Mouse (Mus musculus): ENCODE measurements around the gene Ext2. TPM values are rescaled to one million over a fixed set of nuclear protein-coding genes. Genes with fewer than 3 reads are reported as not detected.

Ext2 gene
- polyA plus RNA-seq, 1 experiment from 2014 or later: 29.6 TPM

- no peaks in the 10 kb centered on the region for H3K9me3 ChIP-seq (replicated peaks)
- 64% methylated on average over 12 of the region's 12 CpGs for WGBS (ENCODE audit: insufficient replicate concordance)
- H3K27me3 ChIP-seq: no peaks in the 10 kb centered on the region
- H3K4me1 ChIP-seq (replicated peaks): 0 out of 2 replicates have a peak, but pooled peaks cover 2% of the 10 kb centered on the region
- ATAC-seq (ENCODE audit: low read depth) (no peak), DNase-seq (no peak)
- H3K36me3 ChIP-seq: peaks cover 16% of the 10 kb centered on the region
- H3K4me2 ChIP-seq: no peak overlapping the region
- no peak overlapping the region for H3K4me3 ChIP-seq (replicated peaks)
- no peak overlapping the region for H3K27ac ChIP-seq
- no peak overlapping the region for H3K9ac ChIP-seq
Observed at GRCm38 (mm10) chr2:93784721-93785431, 37.5 kb downstream of the Ext2 start.

DNA sequence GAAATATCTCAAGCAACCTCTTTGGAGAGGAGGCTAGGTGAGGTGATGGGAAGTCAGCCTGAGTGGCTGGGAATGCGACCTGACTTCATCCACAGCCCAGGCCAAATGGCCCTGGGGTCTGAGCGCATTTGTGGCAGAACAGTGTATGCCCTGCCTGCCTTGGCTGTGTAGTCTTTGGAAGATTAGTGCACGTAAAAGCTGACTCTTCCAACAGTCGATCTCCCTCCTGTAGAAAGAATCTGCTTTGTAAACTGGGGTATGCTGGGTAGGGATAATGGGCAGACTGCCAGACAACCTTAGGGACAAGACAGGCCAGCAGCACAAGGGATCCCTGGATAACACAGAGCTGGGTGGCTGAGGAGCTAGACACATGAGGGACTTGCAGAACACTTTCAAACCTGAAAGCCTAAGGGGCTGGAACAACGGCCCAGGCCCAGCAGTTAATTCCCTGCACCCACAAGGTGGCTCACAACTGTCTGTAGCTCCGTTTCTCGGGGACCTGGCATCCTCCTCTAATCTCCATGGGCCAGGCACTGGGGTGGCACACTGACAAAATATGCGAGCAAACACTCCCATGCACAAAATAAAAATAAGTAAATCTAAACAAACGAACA is 38.3 kb downstream of the Ext2 start:
- H3K27me3 ChIP-seq: no peaks in the 10 kb centered on the region
- WGBS (ENCODE audit: insufficient replicate concordance): 75% methylated on average over 9 of the region's 9 CpGs
- H3K9ac ChIP-seq: no peak overlapping the region
- H3K4me1 ChIP-seq (replicated peaks): 0 out of 2 replicates have a peak, but pooled peaks cover 5% of the 10 kb centered on the region
- no peak overlapping the region for H3K4me2 ChIP-seq
- ATAC-seq (ENCODE audit: low read depth) (no peak), DNase-seq (no peak)
- no peak overlapping the region for H3K4me3 ChIP-seq (replicated peaks)
- H3K36me3 ChIP-seq: peaks cover 12% of the 10 kb centered on the region
- H3K9me3 ChIP-seq (replicated peaks): no peaks in the 10 kb centered on the region
- H3K27ac ChIP-seq: no peak overlapping the region

DNA sequence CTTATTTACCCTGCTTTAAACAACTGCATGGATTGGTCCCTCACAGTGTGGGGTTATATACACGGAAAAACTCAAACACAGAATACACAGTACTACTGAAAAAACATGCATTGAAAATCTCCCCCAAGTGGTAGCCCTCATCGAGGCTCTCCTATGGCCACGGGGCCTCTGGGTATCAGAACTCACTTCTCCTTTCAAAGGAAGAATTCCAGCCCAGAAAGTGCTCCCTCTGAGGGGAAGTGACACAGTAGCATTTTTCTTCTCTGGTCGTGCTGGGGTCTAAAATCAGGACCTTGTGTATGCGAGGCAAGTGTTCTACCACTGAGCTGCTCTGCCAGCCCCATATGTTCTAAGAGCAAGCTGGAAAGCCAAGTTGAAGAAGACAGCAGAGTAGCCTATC is 39.7 kb downstream of the Ext2 start:
- Histone ChIP-seq H3K4me1 (replicated peaks) (0 out of 2 replicates have a peak, but pooled peaks cover 5% of the 10 kb centered on the region), H3K9ac (no peak overlapping the region), H3K4me2 (no peak overlapping the region), H3K36me3 (peaks cover 7% of the 10 kb centered on the region; the same call in 1 of the 2 replicates), H3K27ac (no peak overlapping the region), H3K9me3 (replicated peaks) (no peaks in the 10 kb centered on the region), H3K4me3 (replicated peaks) (no peak overlapping the region), H3K27me3 (no peaks in the 10 kb centered on the region)
- ATAC-seq (ENCODE audit: low read depth): no peak
- DNase-seq: no peak
- WGBS (ENCODE audit: insufficient replicate concordance): 39% methylated on average over 5 of the region's 5 CpGs

DNA sequence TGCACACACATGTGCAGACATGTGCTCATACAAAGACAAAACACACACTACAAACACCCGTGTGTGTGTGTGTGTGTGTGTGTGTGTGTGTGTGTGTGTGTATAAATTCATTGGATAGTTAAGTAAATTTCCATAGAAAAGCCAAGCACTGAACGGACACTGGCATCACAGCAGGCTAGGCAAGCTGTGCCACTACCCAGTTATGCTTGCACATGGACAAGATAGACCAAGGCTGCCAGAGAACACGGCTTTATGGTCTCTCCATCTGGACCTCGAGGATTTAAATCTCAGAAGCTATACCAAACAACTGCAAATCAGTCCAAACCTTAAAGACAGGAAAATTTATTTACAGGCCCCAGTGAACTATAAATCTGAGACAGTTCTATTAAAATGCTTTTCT is 40.2 kb downstream of the Ext2 start:
- Histone ChIP-seq H3K27ac (no peak overlapping the region), H3K27me3 (no peaks in the 10 kb centered on the region), H3K4me2 (no peak overlapping the region), H3K36me3 (peaks cover 7% of the 10 kb centered on the region; the same call in 1 of the 2 replicates), H3K4me1 (replicated peaks) (0 out of 2 replicates have a peak, but pooled peaks cover 5% of the 10 kb centered on the region), H3K9me3 (replicated peaks) (no peaks in the 10 kb centered on the region), H3K4me3 (replicated peaks) (no peak overlapping the region), H3K9ac (no peak overlapping the region)
- no peak for DNase-seq
- ATAC-seq (ENCODE audit: low read depth): no peak
- 59% methylated on average over 4 of the region's 4 CpGs for WGBS (ENCODE audit: insufficient replicate concordance)

DNA sequence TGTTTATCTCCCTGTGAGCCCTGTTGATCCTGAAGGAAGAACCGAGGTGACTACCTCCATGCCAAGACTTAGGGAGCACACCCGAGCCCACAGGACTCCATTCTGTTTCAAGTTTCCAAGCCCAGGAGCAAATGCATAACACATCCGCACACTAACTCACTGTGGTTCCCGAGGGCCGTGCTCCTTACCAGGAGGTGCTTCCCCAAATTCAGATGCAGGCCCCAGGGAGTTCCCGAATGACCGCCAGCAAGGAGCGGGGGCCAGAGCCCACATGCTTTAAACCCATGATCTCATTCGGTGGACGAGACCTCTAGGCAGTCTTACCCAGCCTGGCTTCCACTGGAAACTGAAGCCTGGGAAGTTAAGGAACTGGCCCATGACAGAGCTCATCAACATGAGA is 41.8 kb downstream of the Ext2 start:
- Histone ChIP-seq H3K27ac (no peak overlapping the region), H3K27me3 (no peaks in the 10 kb centered on the region), H3K4me1 (replicated peaks) (peaks cover 16% of the 10 kb centered on the region), H3K9me3 (replicated peaks) (no peaks in the 10 kb centered on the region), H3K36me3 (peaks cover 7% of the 10 kb centered on the region; the same call in 1 of the 2 replicates), H3K4me3 (replicated peaks) (no peak overlapping the region), H3K4me2 (no peak overlapping the region), H3K9ac (no peak overlapping the region)
- 80% methylated on average over 10 of the region's 10 CpGs for WGBS (ENCODE audit: insufficient replicate concordance)
- ATAC-seq (ENCODE audit: low read depth) (no peak), DNase-seq (no peak)

DNA sequence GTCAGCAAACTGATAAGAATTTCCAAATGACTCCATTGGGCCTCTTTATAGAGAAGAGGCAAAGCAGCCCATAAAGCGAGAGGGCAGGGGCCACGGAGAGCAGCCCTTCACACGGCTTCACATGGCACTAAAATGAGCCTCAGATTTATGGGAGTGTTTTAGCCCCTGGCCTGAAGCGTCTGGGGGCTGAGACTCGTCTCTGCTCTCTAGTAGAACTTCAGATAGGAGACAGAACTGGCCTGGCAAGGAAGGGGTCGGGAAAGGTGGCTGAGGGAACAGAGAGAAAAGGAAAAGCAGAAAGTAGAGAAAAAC is 42.5 kb downstream of the Ext2 start:
- no peaks in the 10 kb centered on the region for H3K27me3 ChIP-seq
- peaks cover 22% of the 10 kb centered on the region for H3K4me1 ChIP-seq (replicated peaks)
- WGBS (ENCODE audit: insufficient replicate concordance): 58% methylated on average over 6 of the region's 6 CpGs
- ATAC-seq (ENCODE audit: low read depth): no peak
- H3K4me2 ChIP-seq: no peak overlapping the region
- H3K9ac ChIP-seq: no peak overlapping the region
- H3K4me3 ChIP-seq (replicated peaks): no peak overlapping the region
- H3K27ac ChIP-seq: no peak overlapping the region
- no peak for DNase-seq
- peaks cover 7% of the 10 kb centered on the region; the same call in 1 of the 2 replicates for H3K36me3 ChIP-seq
- H3K9me3 ChIP-seq (replicated peaks): no peaks in the 10 kb centered on the region

- H3K9ac ChIP-seq: no peak overlapping the region
- no peak overlapping the region for H3K4me3 ChIP-seq (replicated peaks)
- DNase-seq (no peak), ATAC-seq (ENCODE audit: low read depth) (no peak)
- H3K36me3 ChIP-seq: peaks cover 5% of the 10 kb centered on the region; the same call in 1 of the 2 replicates
- WGBS (ENCODE audit: insufficient replicate concordance): 73% methylated on average over 16 of the region's 16 CpGs
- no peak overlapping the region for H3K4me2 ChIP-seq
- no peaks in the 10 kb centered on the region for H3K27me3 ChIP-seq
- peaks cover 24% of the 10 kb centered on the region for H3K4me1 ChIP-seq (replicated peaks)
- no peak overlapping the region for H3K27ac ChIP-seq
- no peaks in the 10 kb centered on the region for H3K9me3 ChIP-seq (replicated peaks)
Observed at GRCm38 (mm10) chr2:93779081-93779896, 43.1 kb downstream of the Ext2 start.

DNA sequence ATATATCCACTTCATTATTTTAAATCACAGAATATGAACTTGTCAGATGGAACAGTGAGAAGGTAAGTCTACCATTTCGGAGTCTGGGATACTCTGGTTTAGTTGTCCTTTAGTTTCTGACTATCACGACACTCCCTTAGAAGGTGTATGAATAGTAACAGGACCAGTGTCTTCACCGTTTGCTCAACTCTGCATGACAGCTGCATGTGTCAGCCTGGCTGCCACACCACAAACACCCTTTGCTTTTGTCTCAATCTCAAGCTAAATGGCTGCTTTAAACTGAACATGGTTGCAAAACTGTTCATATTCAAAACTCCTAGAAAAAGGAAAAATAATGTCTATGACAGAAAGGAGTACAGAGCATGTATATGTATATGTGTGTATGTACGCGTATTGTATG is 43.8 kb downstream of the Ext2 start:
- ATAC-seq (ENCODE audit: low read depth): no peak
- no peak for DNase-seq
- Histone ChIP-seq H3K27me3 (no peaks in the 10 kb centered on the region), H3K9ac (no peak overlapping the region), H3K4me2 (no peak overlapping the region), H3K4me3 (replicated peaks) (no peak overlapping the region), H3K36me3 (peaks cover 3% of the 10 kb centered on the region; the same call in 1 of the 2 replicates), H3K9me3 (replicated peaks) (no peaks in the 10 kb centered on the region), H3K27ac (no peak overlapping the region), H3K4me1 (replicated peaks) (peaks cover 24% of the 10 kb centered on the region)
- 74% methylated on average over 5 of the region's 5 CpGs for WGBS (ENCODE audit: insufficient replicate concordance)

DNA sequence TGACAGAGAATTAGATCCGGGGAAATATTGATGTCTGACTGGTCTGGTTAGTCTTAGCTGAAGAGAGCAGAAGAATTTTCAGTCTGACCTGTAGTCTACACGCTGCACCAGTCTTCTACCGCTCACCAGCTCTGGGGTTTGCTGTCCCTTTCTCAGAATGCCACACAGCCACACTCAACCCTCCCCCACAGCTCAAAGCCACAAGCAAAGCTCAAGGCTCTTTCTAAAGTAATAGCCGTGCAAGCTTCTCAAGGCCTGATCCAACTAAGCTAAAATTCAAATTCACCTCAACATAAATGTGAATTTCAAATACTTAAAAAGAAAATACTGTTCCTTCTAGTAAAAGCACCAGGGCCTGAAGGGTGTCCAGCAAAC is 45.3 kb downstream of the Ext2 start:
- Histone ChIP-seq H3K27me3 (no peaks in the 10 kb centered on the region), H3K4me1 (replicated peaks) (peaks cover 30% of the 10 kb centered on the region), H3K27ac (no peak overlapping the region), H3K4me2 (no peak overlapping the region), H3K4me3 (replicated peaks) (no peak overlapping the region), H3K9ac (no peak overlapping the region), H3K36me3 (peaks cover 3% of the 10 kb centered on the region; the same call in 1 of the 2 replicates), H3K9me3 (replicated peaks) (no peaks in the 10 kb centered on the region)
- 63% methylated on average over 4 of the region's 4 CpGs for WGBS (ENCODE audit: insufficient replicate concordance)
- DNase-seq (no peak), ATAC-seq (ENCODE audit: low read depth) (no peak)

DNA sequence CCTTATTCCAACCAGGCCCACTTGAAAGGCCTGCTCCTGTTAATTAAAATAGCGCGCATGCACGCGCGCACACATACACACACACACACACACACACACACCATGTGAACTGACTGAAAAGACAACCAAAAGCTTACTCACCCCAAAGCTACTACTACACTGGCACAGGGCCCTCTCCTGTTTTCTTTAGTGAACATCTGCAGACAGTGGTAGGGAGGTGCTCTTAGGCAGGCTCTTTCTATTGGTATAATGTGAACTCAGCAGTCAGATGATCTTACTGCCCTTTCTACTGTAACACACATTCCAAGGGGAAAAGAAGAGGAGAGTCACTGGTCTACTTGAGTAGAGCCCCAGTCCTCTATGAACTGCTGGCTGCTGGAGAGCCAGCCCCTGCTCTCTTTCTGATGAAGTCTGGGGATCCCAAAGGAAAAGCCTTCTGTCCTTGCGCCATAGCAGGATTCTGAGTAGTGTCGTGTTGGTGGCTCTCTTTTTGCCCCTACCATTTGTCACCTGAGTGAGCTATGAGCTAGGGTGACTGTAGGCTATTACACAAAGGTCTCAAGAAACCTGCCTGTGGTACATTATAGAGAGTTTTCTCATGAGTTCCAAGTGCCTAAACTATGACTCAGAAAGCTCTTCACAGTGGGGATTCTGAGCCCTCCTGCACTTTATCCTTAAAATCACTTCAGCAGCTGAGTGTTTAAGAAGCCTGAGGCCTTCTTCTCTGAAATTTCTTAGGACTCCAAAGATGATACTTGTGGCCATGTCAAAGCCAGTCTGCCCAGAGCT is 45.9 kb downstream of the Ext2 start:
- Histone ChIP-seq H3K4me3 (replicated peaks) (no peak overlapping the region), H3K9ac (no peak overlapping the region), H3K27me3 (no peaks in the 10 kb centered on the region), H3K9me3 (replicated peaks) (no peaks in the 10 kb centered on the region), H3K4me2 (no peak overlapping the region), H3K27ac (no peak overlapping the region), H3K36me3 (peaks cover 3% of the 10 kb centered on the region; the same call in 1 of the 2 replicates), H3K4me1 (replicated peaks) (peaks cover 31% of the 10 kb centered on the region)
- 83% methylated on average over 7 of the region's 7 CpGs for WGBS (ENCODE audit: insufficient replicate concordance)
- ATAC-seq (ENCODE audit: low read depth): no peak
- no peak for DNase-seq

GRCm38 (mm10) chr2:93775431-93775830 is 46.9 kb downstream of the Ext2 start:
- H3K4me2 ChIP-seq: no peak overlapping the region
- no peak overlapping the region for H3K9ac ChIP-seq
- H3K27ac ChIP-seq: no peak overlapping the region
- no peaks in the 10 kb centered on the region for H3K9me3 ChIP-seq (replicated peaks)
- ATAC-seq (ENCODE audit: low read depth) (no peak), DNase-seq (no peak)
- no peaks in the 10 kb centered on the region for H3K36me3 ChIP-seq
- WGBS (ENCODE audit: insufficient replicate concordance): 31% methylated on average over 4 of the region's 4 CpGs
- no peak overlapping the region for H3K4me3 ChIP-seq (replicated peaks)
- no peaks in the 10 kb centered on the region for H3K27me3 ChIP-seq
- peaks cover 35% of the 10 kb centered on the region for H3K4me1 ChIP-seq (replicated peaks)
